Mouse (Mus musculus): ENCODE data around the gene Ttc9. TPM values are rescaled to one million over a fixed set of nuclear protein-coding genes. Genes with fewer than 3 reads are reported as not detected.

The Ttc9 gene
- polyA plus RNA-seq, 2 experiments from 2014 or later: 0.22 TPM; not detected in 1

DNA sequence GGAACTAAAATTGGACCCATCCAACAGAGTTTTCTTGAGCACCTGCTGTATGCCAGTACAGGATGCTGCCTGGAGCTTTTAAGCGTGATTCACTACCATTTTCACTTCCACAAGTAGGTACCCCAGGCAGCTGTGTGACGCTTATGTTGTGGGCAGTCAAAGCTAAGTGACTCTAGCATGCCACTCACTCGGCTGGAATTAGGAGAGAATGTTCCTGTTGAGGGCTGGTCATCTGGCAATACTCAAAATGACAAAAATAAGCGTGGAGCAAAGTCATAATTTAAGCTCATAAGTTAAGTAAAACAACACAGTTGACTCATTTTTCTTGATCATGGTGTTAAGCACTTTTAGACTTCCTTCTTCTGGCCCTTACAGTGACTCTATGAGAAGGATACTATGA is 31.0 kb downstream of the Ttc9 start:
- ATAC-seq: no peak

DNA sequence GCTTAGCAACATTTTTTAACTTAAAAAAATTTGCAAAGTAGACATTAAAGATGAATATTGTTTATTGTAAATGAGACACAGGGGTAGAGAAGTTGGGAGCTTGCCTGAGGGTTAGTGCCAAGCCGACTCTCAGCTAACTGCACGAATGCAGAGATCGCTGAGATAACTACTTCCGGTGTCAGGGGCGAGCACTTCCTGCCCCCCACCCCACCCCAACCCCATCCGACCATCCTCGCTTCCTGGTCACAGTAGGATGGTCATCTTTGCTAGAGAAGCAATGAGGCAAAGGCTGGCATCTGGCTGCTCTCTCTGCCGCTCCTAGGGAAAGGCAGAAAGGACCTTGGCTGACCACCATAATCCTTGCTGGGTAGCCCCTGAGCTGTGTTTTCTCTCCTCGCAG is 32.1 kb downstream of the Ttc9 start:
- ATAC-seq: no peak

GRCm38 (mm10) chr12:81663906-81664305 is 32.9 kb downstream of the Ttc9 start:
- no peak for ATAC-seq

- no peak for ATAC-seq
Measured at GRCm38 (mm10) chr12:81668406-81668805, 37.4 kb downstream of the Ttc9 start.

DNA sequence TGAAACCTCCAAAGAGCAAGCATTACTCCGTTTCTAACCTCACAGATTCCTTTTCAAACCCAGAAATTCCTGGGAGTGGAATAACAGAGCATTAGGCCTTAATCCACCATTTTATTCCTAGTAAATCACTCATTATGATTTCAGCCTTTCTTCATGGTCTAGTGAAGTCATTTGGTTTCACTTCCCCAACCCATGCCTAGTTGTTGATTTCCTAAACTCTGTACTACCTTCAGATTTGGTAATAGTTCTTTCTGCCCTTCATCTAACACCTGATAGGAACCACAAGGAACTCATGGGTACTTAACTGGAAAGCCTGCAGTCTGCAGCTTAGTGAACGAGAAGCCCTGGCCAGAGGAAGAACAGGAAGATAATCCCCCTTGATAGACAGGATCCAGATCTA is 44.5 kb downstream of the Ttc9 start:
- no peak for ATAC-seq

DNA sequence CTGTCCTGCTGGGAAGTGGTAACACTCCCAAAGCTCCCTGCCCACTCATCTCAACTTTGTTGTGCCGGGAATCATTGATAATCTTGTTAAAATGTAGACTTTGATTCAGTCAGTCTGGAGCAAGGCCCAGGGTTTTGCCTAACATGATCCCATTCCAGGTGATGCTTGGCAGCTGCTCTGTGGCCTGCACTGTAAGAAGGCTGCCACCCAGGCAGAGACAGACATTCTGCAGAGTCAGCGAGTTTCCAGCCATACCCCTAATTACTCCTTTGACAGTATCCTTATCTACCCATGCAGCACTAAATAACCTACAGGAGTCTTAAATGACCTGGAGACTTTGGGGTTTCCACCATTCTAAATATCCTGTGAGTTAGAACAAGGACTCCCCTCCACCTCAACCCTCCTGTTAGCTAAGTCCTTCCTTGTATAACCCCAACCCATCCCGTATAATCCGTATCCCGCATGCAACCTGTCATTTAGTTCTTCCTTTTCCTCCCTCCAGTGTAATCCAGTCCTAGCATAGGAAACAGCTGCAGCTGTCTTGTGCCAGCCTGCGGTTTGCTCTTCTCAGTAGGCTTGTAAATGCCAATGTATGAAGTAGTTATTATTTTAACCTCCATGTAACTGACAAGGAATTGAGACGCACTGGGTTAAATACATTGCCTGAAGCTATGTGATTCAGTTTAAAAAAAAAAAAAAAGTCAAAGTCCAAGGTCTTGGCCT is 48.9 kb downstream of the Ttc9 start:
- ATAC-seq: no peak

DNA sequence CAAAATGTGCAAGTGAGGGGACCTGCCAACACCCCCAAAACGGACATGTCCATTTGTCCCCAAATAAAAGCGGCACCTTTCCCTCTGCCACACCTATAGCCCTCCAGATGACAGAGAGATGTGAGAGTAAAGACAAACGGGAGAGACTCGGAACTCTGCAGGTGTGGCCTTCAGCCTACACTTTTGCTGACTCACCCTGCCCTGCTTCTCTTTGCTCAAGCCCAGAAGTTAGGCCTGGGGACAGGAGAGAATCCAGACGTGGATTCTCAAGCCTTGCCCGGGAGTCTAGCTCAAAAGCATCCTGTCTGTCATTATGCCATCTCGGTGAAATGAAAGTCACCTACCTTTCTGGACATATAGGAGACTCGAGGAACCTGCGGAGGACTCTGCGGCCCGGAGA is 52.3 kb downstream of the Ttc9 start:
- no peak for ATAC-seq

GRCm38 (mm10) chr12:81684096-81684495 is 53.0 kb downstream of the Ttc9 start:
- ATAC-seq: no peak

DNA sequence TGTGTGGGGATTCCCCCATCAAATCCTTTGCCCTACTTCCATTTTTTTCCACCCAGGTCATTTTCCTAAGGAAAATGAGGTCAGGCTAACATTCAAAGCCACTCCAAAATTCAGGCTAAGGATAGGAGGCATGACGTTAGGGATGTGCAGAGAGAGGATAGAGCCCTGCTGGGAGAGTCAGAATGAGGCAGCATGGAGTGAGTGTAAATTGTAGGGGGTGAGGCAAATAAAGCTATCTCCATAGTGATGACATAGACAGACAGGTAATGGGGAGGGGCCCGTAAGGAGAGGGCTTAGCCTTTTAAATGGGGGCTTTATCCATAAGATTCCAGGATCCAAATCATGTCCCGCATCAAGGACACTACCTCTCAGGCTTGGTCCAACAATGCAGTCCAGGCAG is 54.9 kb downstream of the Ttc9 start:
- no peak for ATAC-seq

DNA sequence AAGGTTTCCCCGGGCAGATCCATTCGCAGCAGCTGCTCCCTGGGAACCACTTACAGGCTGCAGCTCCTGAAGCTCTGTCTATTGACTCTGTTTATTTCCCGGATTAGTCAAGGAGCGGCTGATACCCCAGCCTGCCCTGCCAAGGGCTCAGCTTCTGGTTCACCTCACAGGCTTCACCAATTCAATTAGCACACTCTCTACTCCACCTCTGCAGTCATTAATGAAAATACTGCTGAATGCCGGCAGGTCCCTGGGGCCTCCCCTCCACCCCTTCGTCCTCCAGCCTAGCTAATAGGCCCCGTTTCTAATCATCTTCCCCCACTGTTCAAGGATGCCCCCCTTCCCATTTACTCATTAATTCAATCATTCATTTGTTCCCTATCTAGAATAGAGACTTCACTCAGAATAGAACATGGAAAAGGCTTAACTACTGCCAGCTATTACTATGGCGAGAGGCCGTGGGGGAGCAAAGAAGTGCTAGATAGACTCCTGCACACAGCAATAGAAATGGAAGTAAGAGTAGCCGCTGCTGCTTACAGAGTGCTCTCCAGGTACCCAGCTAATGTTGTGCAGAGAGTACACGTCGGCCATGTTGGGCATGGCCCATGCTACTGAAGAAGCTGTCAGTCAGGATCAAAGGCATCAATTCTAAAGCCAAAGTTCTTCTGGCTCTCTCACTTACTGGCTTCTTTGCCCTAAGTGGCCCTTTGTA is 55.5 kb downstream of the Ttc9 start:
- ATAC-seq: no peak

DNA sequence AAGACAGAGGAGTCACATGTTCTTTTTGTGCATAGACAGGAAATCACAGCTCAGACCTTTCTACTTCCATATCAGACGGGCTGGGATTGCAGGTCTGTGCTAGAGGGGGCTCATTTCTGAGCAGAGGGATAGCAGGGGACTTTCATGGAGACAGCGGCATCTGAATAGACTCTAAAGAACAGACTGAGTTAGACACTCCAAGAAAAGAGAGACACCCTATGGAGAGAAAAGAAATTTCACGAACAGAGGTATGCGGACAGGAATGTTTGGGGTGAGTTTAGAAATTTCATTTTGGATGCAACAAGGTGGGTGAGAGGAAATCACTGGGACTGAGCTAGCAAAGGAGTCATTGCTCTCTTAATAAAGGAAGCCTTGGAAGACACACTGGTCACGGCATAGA is 56.8 kb downstream of the Ttc9 start:
- no peak for ATAC-seq

GRCm38 (mm10) chr12:81688537-81688936 is 57.5 kb downstream of the Ttc9 start:
- no peak for ATAC-seq

- ATAC-seq: no peak
Measured at GRCm38 (mm10) chr12:81689505-81690056, 58.5 kb downstream of the Ttc9 start.

- ATAC-seq: no peak
Measured at GRCm38 (mm10) chr12:81690111-81690510, 59.1 kb downstream of the Ttc9 start.

GRCm38 (mm10) chr12:81690751-81691150 is 59.7 kb downstream of the Ttc9 start:
- no peak for ATAC-seq

- no peak for ATAC-seq
Measured at GRCm38 (mm10) chr12:81691177-81691730, 60.2 kb downstream of the Ttc9 start.

- ATAC-seq: no peak
Measured at GRCm38 (mm10) chr12:81698011-81698410, 67.0 kb downstream of the Ttc9 start.

DNA sequence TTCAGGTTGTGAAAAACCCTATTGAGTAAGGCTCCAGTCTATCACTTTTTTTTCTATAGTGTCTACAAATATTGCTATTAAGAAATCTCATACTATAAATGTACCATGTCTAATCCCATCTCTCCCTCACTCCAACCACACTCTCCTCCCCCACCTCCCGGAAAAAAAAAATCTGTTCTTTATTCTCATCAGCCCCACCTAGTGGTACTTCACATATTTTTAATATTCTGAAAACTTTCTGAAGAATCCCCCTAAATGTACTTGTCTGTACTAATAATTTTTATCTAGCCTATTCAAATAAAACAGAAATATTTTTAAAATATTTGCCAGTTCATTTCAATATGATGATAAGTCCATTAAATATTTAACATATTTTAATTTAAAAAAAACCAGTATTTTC is 71.9 kb downstream of the Ttc9 start:
- ATAC-seq: no peak

- ATAC-seq: no peak
Measured at GRCm38 (mm10) chr12:81712618-81713017, 81.6 kb downstream of the Ttc9 start.

Measured in CD4-positive, CD25-positive, alpha-beta regulatory T cell, adult 4 months (primary cell).